Mouse (Mus musculus): ENCODE data around the gene Bcr. TPM values are rescaled to one million over a fixed set of nuclear protein-coding genes. Genes with fewer than 3 reads are reported as not detected.

The Bcr gene
- polyA plus RNA-seq, 1 experiment from 2014 or later: 15.1 TPM

- Histone ChIP-seq H3K9ac (no peak overlapping the region), H3K36me3 (peaks cover 88% of the 10 kb centered on the region), H3K9me3 (no peaks in the 10 kb centered on the region), H3K4me1 (replicated peaks) (0 out of 2 replicates have a peak, but pooled peaks cover 7% of the 10 kb centered on the region), H3K4me3 (no peak overlapping the region), H3K27ac (no peak overlapping the region), H3K4me2 (no peak overlapping the region), H3K27me3 (no peaks in the 10 kb centered on the region)
- ATAC-seq (ENCODE audit: low FRiP score): no peak
- 88% methylated on average over 10 of the region's 10 CpGs for WGBS
Measured at GRCm38 (mm10) chr10:75146619-75147018, 86.2 kb downstream of the Bcr start.

- Histone ChIP-seq H3K9me3 (no peaks in the 10 kb centered on the region), H3K27ac (no peak overlapping the region), H3K4me3 (no peak overlapping the region), H3K4me1 (replicated peaks) (0 out of 2 replicates have a peak, but pooled peaks cover 7% of the 10 kb centered on the region), H3K27me3 (no peaks in the 10 kb centered on the region), H3K4me2 (no peak overlapping the region), H3K36me3 (peaks cover 86% of the 10 kb centered on the region), H3K9ac (no peak overlapping the region)
- WGBS: 42% methylated on average over 6 of the region's 6 CpGs
- ATAC-seq (ENCODE audit: low FRiP score): no peak
Measured at GRCm38 (mm10) chr10:75148295-75148694, 87.9 kb downstream of the Bcr start.

GRCm38 (mm10) chr10:75150361-75150760 is 90.0 kb downstream of the Bcr start:
- no peaks in the 10 kb centered on the region for H3K27me3 ChIP-seq
- ATAC-seq (ENCODE audit: low FRiP score): peak; percentile 21; the same call in 1 of the 2 replicates
- 0 out of 2 replicates have a peak, but pooled peaks cover 7% of the 10 kb centered on the region for H3K4me1 ChIP-seq (replicated peaks)
- no peak overlapping the region for H3K4me2 ChIP-seq
- H3K9me3 ChIP-seq: no peaks in the 10 kb centered on the region
- peaks cover 86% of the 10 kb centered on the region for H3K36me3 ChIP-seq
- no peak overlapping the region for H3K27ac ChIP-seq
- H3K9ac ChIP-seq: no peak overlapping the region
- no peak overlapping the region for H3K4me3 ChIP-seq
- 70% methylated on average over 5 of the region's 5 CpGs for WGBS

- no peak overlapping the region for H3K4me2 ChIP-seq
- H3K27me3 ChIP-seq: no peaks in the 10 kb centered on the region
- peaks cover 86% of the 10 kb centered on the region for H3K36me3 ChIP-seq
- H3K27ac ChIP-seq: no peak overlapping the region
- H3K9ac ChIP-seq: no peak overlapping the region
- peak; percentile 60 for ATAC-seq (ENCODE audit: low FRiP score)
- no peaks in the 10 kb centered on the region for H3K9me3 ChIP-seq
- H3K4me3 ChIP-seq: no peak overlapping the region
- H3K4me1 ChIP-seq (replicated peaks): 0 out of 2 replicates have a peak, but pooled peaks cover 7% of the 10 kb centered on the region
Measured at GRCm38 (mm10) chr10:75151311-75151710, 90.9 kb downstream of the Bcr start.

GRCm38 (mm10) chr10:75156835-75157234 is 96.4 kb downstream of the Bcr start:
- H3K4me2 ChIP-seq: no peak overlapping the region
- ATAC-seq (ENCODE audit: low FRiP score): no peak
- H3K4me1 ChIP-seq (replicated peaks): no peaks in the 10 kb centered on the region
- no peaks in the 10 kb centered on the region for H3K27me3 ChIP-seq
- no peak overlapping the region for H3K9ac ChIP-seq
- H3K36me3 ChIP-seq: peaks cover 93% of the 10 kb centered on the region
- 66% methylated on average over 6 of the region's 6 CpGs for WGBS
- no peak overlapping the region for H3K27ac ChIP-seq
- no peaks in the 10 kb centered on the region for H3K9me3 ChIP-seq
- no peak overlapping the region for H3K4me3 ChIP-seq

DNA sequence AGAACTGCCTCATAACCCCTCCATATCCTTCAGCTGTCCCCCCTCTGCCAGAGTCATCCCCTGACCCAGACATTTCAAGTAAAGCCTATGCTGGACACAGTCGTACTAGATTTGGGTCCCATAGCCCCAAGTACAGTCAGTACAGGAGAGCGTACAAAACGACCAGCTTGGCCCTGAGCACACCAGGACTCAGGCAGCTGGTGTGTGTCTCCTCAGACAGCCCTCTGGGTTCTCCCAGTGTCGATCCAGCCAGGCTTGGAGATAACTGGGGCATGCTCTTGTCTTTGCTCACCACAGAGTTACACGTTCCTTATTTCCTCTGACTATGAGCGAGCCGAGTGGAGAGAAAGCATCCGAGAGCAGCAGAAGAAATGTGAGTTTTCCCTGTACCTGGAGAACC is 97.3 kb downstream of the Bcr start:
- Histone ChIP-seq H3K27ac (no peak overlapping the region), H3K4me3 (no peak overlapping the region), H3K9ac (no peak overlapping the region), H3K36me3 (peaks cover 93% of the 10 kb centered on the region), H3K27me3 (no peaks in the 10 kb centered on the region), H3K9me3 (no peaks in the 10 kb centered on the region), H3K4me2 (no peak overlapping the region), H3K4me1 (replicated peaks) (no peaks in the 10 kb centered on the region)
- no peak for ATAC-seq (ENCODE audit: low FRiP score)
- 94% methylated on average over 8 of the region's 8 CpGs for WGBS

DNA sequence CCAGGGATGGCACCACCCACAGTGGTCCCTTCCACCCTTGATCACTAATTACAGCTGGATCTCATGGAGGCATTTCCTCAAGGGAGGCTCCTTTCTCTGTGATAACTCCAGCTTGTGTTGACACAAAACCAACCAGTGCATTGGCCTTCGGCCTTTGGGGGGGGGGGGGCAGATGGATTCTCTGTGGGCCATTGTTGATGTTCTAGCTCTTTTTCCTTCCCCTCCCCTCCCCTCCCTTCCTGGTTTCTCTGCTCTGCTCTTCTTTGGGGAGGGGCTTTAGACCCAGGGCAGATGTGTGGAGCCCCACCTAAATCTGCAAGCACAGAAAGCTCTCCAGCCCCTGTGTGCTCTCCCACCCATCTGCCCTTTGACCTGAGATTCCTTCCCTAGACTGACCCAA is 98.0 kb downstream of the Bcr start:
- Histone ChIP-seq H3K27me3 (no peaks in the 10 kb centered on the region), H3K4me3 (no peak overlapping the region), H3K27ac (no peak overlapping the region), H3K4me2 (no peak overlapping the region), H3K36me3 (peaks cover 96% of the 10 kb centered on the region), H3K9me3 (no peaks in the 10 kb centered on the region), H3K4me1 (replicated peaks) (no peaks in the 10 kb centered on the region), H3K9ac (no peak overlapping the region)
- WGBS: 45% methylated on average over 1 of the region's 1 CpGs
- ATAC-seq (ENCODE audit: low FRiP score): no peak

DNA sequence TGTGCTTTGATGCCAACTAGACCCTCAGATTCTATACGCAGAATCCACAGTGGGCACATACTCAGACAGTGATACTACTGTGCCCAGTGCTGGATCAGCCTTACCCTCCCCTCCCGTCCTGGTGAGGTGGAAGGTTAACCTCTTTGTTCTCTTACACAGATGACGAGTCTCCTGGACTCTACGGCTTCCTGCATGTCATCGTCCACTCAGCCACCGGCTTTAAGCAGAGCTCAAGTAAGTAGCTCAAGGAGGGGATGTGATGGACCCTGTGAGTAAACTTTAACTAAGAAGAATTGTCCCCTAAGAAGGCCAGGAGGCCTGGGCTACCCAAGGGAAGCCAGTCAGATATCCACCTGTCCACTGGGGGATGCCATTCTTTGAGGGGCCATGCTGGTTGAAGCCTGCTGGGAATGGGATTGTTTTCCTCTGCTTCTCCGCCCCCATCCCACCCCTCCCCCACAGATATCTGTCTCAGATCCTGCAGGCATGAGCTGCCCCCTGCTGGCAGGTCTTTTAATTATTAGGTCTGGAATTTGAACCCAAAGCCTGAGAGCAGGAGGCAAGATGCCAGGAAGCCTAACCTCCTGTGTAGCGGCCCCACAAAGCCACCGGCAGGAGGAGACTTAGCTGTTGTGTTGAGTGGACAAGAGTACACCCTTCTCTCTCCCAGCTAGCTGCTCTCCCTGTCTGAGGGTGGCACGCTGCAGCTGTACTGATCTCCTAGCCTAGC is 99.9 kb downstream of the Bcr start:
- ATAC-seq (ENCODE audit: low FRiP score): 0 out of 2 replicates have a peak, but pooled peaks have one; percentile 33
- H3K27me3 ChIP-seq: no peaks in the 10 kb centered on the region
- no peak overlapping the region for H3K9ac ChIP-seq
- H3K36me3 ChIP-seq: peaks cover 97% of the 10 kb centered on the region
- no peaks in the 10 kb centered on the region for H3K9me3 ChIP-seq
- H3K4me3 ChIP-seq: no peak overlapping the region
- no peak overlapping the region for H3K27ac ChIP-seq
- H3K4me1 ChIP-seq (replicated peaks): no peaks in the 10 kb centered on the region
- WGBS: 85% methylated on average over 10 of the region's 10 CpGs
- no peak overlapping the region for H3K4me2 ChIP-seq

- ATAC-seq (ENCODE audit: low FRiP score): no peak
- 85% methylated on average over 10 of the region's 10 CpGs for WGBS
- Histone ChIP-seq H3K36me3 (peaks cover 95% of the 10 kb centered on the region), H3K4me2 (no peak overlapping the region), H3K9me3 (no peaks in the 10 kb centered on the region), H3K9ac (no peak overlapping the region), H3K27me3 (no peaks in the 10 kb centered on the region), H3K4me3 (no peak overlapping the region), H3K27ac (no peak overlapping the region), H3K4me1 (replicated peaks) (no peaks in the 10 kb centered on the region)
Measured at GRCm38 (mm10) chr10:75165825-75166481, 105.6 kb downstream of the Bcr start.

- Histone ChIP-seq H3K27ac (no peak overlapping the region), H3K27me3 (no peaks in the 10 kb centered on the region), H3K9me3 (no peaks in the 10 kb centered on the region), H3K4me2 (no peak overlapping the region), H3K9ac (no peak overlapping the region), H3K4me1 (replicated peaks) (no peaks in the 10 kb centered on the region), H3K36me3 (peaks cover 97% of the 10 kb centered on the region), H3K4me3 (no peak overlapping the region)
- 98% methylated on average over 4 of the region's 4 CpGs for WGBS
- no peak for ATAC-seq (ENCODE audit: low FRiP score)
Measured at GRCm38 (mm10) chr10:75166601-75167000, 106.2 kb downstream of the Bcr start.

DNA sequence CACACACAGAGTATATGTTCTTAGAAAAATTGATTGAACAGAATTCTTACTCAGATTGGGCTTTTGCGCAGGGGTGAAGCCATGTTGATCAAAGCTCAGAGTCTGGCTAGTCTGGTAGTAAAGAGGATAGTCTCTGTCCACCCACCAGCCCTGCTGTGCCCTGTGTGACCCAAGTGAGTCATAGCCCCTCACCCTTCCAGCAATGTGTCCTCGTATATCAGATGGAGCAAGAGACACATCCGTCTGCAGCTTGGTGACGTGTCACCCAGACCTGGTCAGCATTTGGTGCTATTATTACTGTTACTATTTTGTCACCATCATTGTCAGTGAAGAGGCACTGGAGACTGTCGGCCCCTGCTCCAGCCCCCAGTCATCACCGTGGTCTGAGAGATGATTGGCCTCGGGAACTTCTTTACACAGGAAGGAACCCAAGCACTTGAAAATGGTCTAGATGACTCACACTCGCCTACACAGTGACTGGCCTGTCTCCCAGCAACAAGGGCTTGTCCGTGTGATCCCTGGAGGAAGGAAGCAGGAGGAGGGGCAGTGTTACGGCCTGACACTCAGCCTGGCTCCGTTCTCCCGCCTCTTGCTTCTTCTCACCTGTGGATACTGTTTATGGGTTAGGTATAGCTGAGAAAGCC is 109.9 kb downstream of the Bcr start:
- Histone ChIP-seq H3K27me3 (no peaks in the 10 kb centered on the region), H3K4me2 (no peak overlapping the region), H3K27ac (no peak overlapping the region), H3K4me1 (replicated peaks) (no peaks in the 10 kb centered on the region), H3K36me3 (peaks cover 92% of the 10 kb centered on the region), H3K9ac (no peak overlapping the region), H3K9me3 (no peaks in the 10 kb centered on the region), H3K4me3 (no peak overlapping the region)
- no peak for ATAC-seq (ENCODE audit: low FRiP score)
- WGBS: 82% methylated on average over 12 of the region's 12 CpGs

GRCm38 (mm10) chr10:75173056-75173455 is 112.7 kb downstream of the Bcr start:
- no peaks in the 10 kb centered on the region for H3K9me3 ChIP-seq
- H3K9ac ChIP-seq: no peak overlapping the region
- H3K4me3 ChIP-seq: no peak overlapping the region
- H3K36me3 ChIP-seq: peaks cover 95% of the 10 kb centered on the region
- H3K27me3 ChIP-seq: no peaks in the 10 kb centered on the region
- ATAC-seq (ENCODE audit: low FRiP score): no peak
- H3K27ac ChIP-seq: peak overlapping the region; percentile 12; the same call in 1 of the 2 replicates
- no peak overlapping the region for H3K4me2 ChIP-seq
- WGBS: 80% methylated on average over 8 of the region's 8 CpGs
- no peaks in the 10 kb centered on the region for H3K4me1 ChIP-seq (replicated peaks)
